23 mouse cellular contexts compared by ENCODE assay signal in the genomic region with DNA sequence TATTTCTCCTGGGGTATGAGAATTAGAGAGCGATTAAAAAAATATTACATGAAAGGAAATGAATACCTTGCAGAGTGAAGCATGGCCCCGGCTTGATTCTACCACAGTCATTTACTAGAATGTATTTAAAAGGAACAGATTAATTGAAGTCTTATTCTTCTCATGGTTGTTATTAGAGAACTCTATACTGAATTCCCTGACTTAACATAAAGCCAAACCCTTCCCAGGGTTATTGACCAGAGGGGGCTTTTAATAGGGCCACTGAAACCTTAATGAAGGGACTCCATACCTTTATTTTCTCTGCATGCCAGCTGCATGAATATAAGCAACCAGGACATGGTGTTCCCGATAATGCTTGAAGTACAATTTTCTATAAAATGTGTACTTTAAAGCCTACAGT.
"Had no signal": no experiment of that assay in that cellular context is flagged by ENCODE, and none has a peak within 500 bp of the region (broad histone marks: within the 10 kb centered on the region; RNA-seq: fewer than 3 reads in every experiment).

No protein-coding gene starts in this region.

- H3K27ac ChIP-seq: heart, embryonic 10.5 days; hindbrain, embryonic 13.5 days; hindbrain, embryonic 15.5 days; hindbrain, postnatal 0 days; kidney, embryonic 15.5 days; kidney, postnatal 0 days; left cerebral cortex, adult 2 months; liver, embryonic 13.5 days had no signal

- H3K27me3 ChIP-seq: heart, embryonic 12.5 days; hindbrain, embryonic 13.5 days; hindbrain, embryonic 15.5 days; kidney, embryonic 15.5 days; liver, embryonic 13.5 days had no signal

- H3K9me3 ChIP-seq: heart, embryonic 10.5 days; heart, embryonic 12.5 days; hindbrain, embryonic 13.5 days; hindbrain, embryonic 15.5 days; kidney, embryonic 15.5 days; liver, embryonic 13.5 days had no signal

- DNase-seq: forebrain, postnatal 0 days; gastrocnemius, postnatal 14 days; gastrocnemius, postnatal 36 days; heart, adult 18-20 months; heart, postnatal 10 days; heart, postnatal 36 days; kidney, adult 11 months; kidney, adult 2 months; kidney, adult 9 months; kidney, postnatal 14 days; kidney, postnatal 36 days; liver; liver, embryonic 13.5 days had no signal

- H3K4me2 ChIP-seq: heart, embryonic 12.5 days; hindbrain, embryonic 13.5 days; hindbrain, embryonic 15.5 days; kidney, embryonic 15.5 days; liver, embryonic 11.5 days; liver, embryonic 13.5 days had no signal

- H3K9ac ChIP-seq: forebrain, postnatal 0 days; heart, embryonic 12.5 days; hindbrain, embryonic 13.5 days; hindbrain, embryonic 15.5 days; kidney, embryonic 15.5 days; liver, embryonic 13.5 days had no signal

- H3K36me3 ChIP-seq: heart, embryonic 10.5 days; heart, embryonic 12.5 days; hindbrain, embryonic 13.5 days; hindbrain, embryonic 15.5 days; kidney, embryonic 15.5 days; liver, embryonic 13.5 days had no signal

- H3K4me3 ChIP-seq: heart, embryonic 10.5 days; heart, embryonic 12.5 days; hindbrain, embryonic 13.5 days; hindbrain, embryonic 15.5 days; kidney, embryonic 15.5 days; left cerebral cortex, adult 2 months; liver, embryonic 13.5 days had no signal

- ATAC-seq: forebrain, postnatal 0 days; hindbrain, postnatal 0 days; intestine, embryonic 16.5 days had no signal

- H3K4me1 ChIP-seq: heart, embryonic 10.5 days; heart, embryonic 12.5 days; kidney, embryonic 15.5 days; liver, embryonic 13.5 days had no signal
